Mouse (Mus musculus): Measurements from ENCODE around the gene Zkscan14. TPM values are rescaled to one million over a fixed set of nuclear protein-coding genes. Genes with fewer than 3 reads are reported as not detected.
"Not testable (repeated sequence)": the region's sequence is repeated elsewhere in the genome, so short reads cannot be mapped to it uniquely, and the experiment has no call there.

Gene Zkscan14
- 8.0 and 9.0 TPM in 2 replicates for polyA plus RNA-seq (2016; fragmentation: Nextera tagmentation; extraction: Ambion mirVana)

- Histone ChIP-seq H3K4me1 (peaks cover 32% of the 10 kb centered on the region), H3K9ac (peak within 1 kb of the TSS; percentile 70), H3K9me3 (no peaks in the 10 kb centered on the region), H3K27me3 (no peaks in the 10 kb centered on the region), H3K4me2 (peak within 1 kb of the TSS; percentile 97), H3K27ac (peak within 1 kb of the TSS; percentile 50), H3K4me3 (replicated peaks) (peak within 1 kb of the TSS; percentile 77), H3K36me3 (replicated peaks) (no peaks in the 10 kb centered on the region)
- 2% methylated on average over 37 of the region's 37 CpGs for WGBS
- peak; percentile 15 for ATAC-seq (ENCODE audit: low FRiP score)
Observed at GRCm38 (mm10) chr5:145201321-145201991, at the start of gene Zkscan14. Gene Zkscan14 (minus strand): TSS chr5:145201868.

- ATAC-seq (ENCODE audit: low FRiP score) = no peak
- no peaks in the 10 kb centered on the region for H3K9me3 ChIP-seq
- no peak overlapping the region for H3K9ac ChIP-seq
- H3K27ac ChIP-seq = no peak overlapping the region
- H3K4me1 ChIP-seq = no peaks in the 10 kb centered on the region
- H3K4me2 ChIP-seq = no peak overlapping the region
- H3K36me3 ChIP-seq (replicated peaks) = peaks cover 60% of the 10 kb centered on the region
- no peak overlapping the region for H3K4me3 ChIP-seq (replicated peaks)
- WGBS = 98% methylated on average over 3 of the region's 3 CpGs
- no peaks in the 10 kb centered on the region for H3K27me3 ChIP-seq
Observed at GRCm38 (mm10) chr5:145249520-145249919, 47.9 kb upstream of the Zkscan14 start.

- no peaks in the 10 kb centered on the region for H3K9me3 ChIP-seq
- ATAC-seq (ENCODE audit: low FRiP score) = no peak
- no peak overlapping the region for H3K27ac ChIP-seq
- no peaks in the 10 kb centered on the region for H3K27me3 ChIP-seq
- no peak overlapping the region for H3K4me3 ChIP-seq (replicated peaks)
- peaks cover 21% of the 10 kb centered on the region for H3K4me1 ChIP-seq
- H3K36me3 ChIP-seq (replicated peaks) = peaks cover 50% of the 10 kb centered on the region
- no peak overlapping the region for H3K4me2 ChIP-seq
- no peak overlapping the region for H3K9ac ChIP-seq
Observed at GRCm38 (mm10) chr5:145234636-145235035, 33.0 kb upstream of the Zkscan14 start.

GRCm38 (mm10) chr5:145231893-145232411 is 30.3 kb upstream of the Zkscan14 start:
- peak; percentile 71 for ATAC-seq (ENCODE audit: low FRiP score)
- Histone ChIP-seq H3K4me3 (replicated peaks) (peak overlapping the region; percentile 99), H3K9me3 (no peaks in the 10 kb centered on the region), H3K36me3 (replicated peaks) (peaks cover 33% of the 10 kb centered on the region), H3K27me3 (0 out of 2 replicates have a peak, but pooled peaks cover 3% of the 10 kb centered on the region), H3K27ac (peak overlapping the region; percentile 85), H3K9ac (peak overlapping the region; percentile 98), H3K4me1 (peaks cover 21% of the 10 kb centered on the region), H3K4me2 (peak overlapping the region; percentile 73)
- WGBS = 0% methylated on average over 36 of the region's 49 CpGs

DNA sequence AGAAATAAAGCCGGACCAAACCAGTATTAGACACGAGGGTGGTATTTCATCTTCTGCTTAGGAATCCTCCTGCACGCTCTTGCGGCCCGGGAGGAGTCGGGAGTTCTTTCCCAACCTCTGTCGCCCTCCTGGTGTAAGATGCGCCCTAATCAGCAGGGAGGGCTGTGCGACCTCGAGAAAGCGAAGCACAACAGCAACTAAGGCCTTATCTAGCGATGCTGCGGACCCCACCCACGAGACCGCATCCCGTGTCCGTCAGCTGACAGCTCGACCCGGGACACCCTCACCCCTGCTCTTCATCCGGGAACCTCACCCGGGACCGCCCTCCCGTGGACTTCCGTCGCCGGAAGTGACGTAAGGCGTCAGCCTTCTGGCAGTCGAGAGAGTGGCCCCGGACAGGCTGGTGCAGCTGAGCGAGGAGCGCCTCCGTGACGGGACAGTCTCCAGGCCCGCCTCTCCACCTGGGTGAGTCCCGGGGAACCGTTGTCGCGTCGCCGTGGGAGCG is 29.8 kb upstream of the Zkscan14 start, which contains the start of gene Zfp655:
Zfp655 (plus strand) TSS at position 349 of the 505 bp plus-strand sequence.
- peaks cover 31% of the 10 kb centered on the region for H3K36me3 ChIP-seq (replicated peaks)
- H3K4me1 ChIP-seq = peaks cover 21% of the 10 kb centered on the region
- H3K4me2 ChIP-seq = peak within 1 kb of the TSS; percentile 73
- WGBS = under 1% methylated on average over 42 of the region's 42 CpGs
- peak within 1 kb of the TSS; percentile 99 for H3K4me3 ChIP-seq (replicated peaks)
- 0 out of 2 replicates have a peak, but pooled peaks cover 3% of the 10 kb centered on the region for H3K27me3 ChIP-seq
- H3K9ac ChIP-seq = peak within 1 kb of the TSS; percentile 98
- peak; percentile 98 for ATAC-seq (ENCODE audit: low FRiP score)
- H3K27ac ChIP-seq = peak within 1 kb of the TSS; percentile 85
- H3K9me3 ChIP-seq = no peaks in the 10 kb centered on the region

- WGBS = 87% methylated on average over 4 of the region's 4 CpGs
- no peak for ATAC-seq (ENCODE audit: low FRiP score)
- 0 out of 2 replicates have a peak, but pooled peaks cover 3% of the 10 kb centered on the region for H3K27me3 ChIP-seq
- no peak overlapping the region for H3K27ac ChIP-seq
- H3K9ac ChIP-seq = 0 out of 2 replicates have a peak overlapping the region, but pooled peaks have one; percentile 98
- H3K4me1 ChIP-seq = peaks cover 21% of the 10 kb centered on the region
- peak overlapping the region; percentile 99 for H3K4me3 ChIP-seq (replicated peaks)
- H3K4me2 ChIP-seq = peak overlapping the region; percentile 73
- H3K9me3 ChIP-seq = no peaks in the 10 kb centered on the region
- peaks cover 24% of the 10 kb centered on the region for H3K36me3 ChIP-seq (replicated peaks)
Observed at GRCm38 (mm10) chr5:145230641-145231040, 29.0 kb upstream of the Zkscan14 start.

DNA sequence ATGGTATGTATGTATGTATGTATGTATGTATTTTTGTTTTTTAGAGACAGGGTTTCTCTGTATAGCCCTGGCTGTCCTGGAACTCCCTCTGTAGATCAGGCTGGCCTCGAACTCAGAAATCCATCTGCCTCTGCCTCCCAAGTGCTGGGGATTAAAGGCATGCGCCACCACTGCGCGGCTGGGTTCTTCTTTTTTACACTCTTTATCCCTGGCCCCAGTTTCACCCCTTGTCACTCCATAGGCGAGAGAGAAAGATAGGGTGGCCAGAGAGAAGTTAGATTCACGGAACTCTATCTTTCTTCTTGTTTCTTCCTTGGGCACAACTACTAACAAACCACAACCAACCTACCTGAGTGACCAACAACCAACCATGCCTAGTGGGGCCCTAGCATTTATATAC is 27.6 kb upstream of the Zkscan14 start:
- 75% methylated on average over 6 of the region's 6 CpGs for WGBS
- ATAC-seq (ENCODE audit: low FRiP score); H3K27ac ChIP-seq; H3K4me3 ChIP-seq (replicated peaks); H3K4me2 ChIP-seq; H3K9me3 ChIP-seq; H3K9ac ChIP-seq; H3K27me3 ChIP-seq: not testable (repeated sequence)
- Histone ChIP-seq H3K4me1 (peaks cover 21% of the 10 kb centered on the region), H3K36me3 (replicated peaks) (peaks cover 11% of the 10 kb centered on the region)

GRCm38 (mm10) chr5:145226453-145226852 is 24.8 kb upstream of the Zkscan14 start:
- Histone ChIP-seq H3K27me3 (0 out of 2 replicates have a peak, but pooled peaks cover 3% of the 10 kb centered on the region), H3K9ac (no peak overlapping the region), H3K9me3 (no peaks in the 10 kb centered on the region), H3K4me3 (replicated peaks) (no peak overlapping the region), H3K27ac (no peak overlapping the region), H3K4me1 (peaks cover 6% of the 10 kb centered on the region), H3K36me3 (replicated peaks) (peaks cover 18% of the 10 kb centered on the region), H3K4me2 (no peak overlapping the region)
- no peak for ATAC-seq (ENCODE audit: low FRiP score)
- WGBS = 60% methylated on average over 2 of the region's 2 CpGs

GRCm38 (mm10) chr5:145223395-145223794 is 21.7 kb upstream of the Zkscan14 start:
- H3K4me2 ChIP-seq = no peak overlapping the region
- 87% methylated on average over 12 of the region's 12 CpGs for WGBS
- H3K27me3 ChIP-seq = no peaks in the 10 kb centered on the region
- peaks cover 47% of the 10 kb centered on the region for H3K36me3 ChIP-seq (replicated peaks)
- no peaks in the 10 kb centered on the region for H3K9me3 ChIP-seq
- H3K4me1 ChIP-seq = no peaks in the 10 kb centered on the region
- ATAC-seq (ENCODE audit: low FRiP score) = no peak
- no peak overlapping the region for H3K4me3 ChIP-seq (replicated peaks)
- H3K27ac ChIP-seq = no peak overlapping the region
- no peak overlapping the region for H3K9ac ChIP-seq

DNA sequence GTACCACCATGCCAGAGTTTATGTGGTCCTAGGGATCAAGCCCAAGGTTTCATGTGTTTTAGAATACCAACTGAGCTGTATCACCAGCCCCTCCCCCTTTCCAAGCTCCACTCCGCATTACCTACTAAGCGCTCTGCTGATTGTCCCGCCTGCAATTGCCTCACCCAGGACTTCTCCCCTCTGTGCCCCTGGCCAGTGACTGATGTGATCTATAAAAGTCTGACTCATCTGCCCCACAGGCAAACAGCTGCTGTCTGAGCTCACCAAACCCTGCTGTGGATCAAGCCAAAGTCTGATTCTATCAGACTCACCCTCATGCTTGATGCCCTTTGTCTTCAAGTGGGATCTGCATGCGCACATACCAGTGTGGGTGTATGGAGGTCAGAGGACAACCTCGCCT is 21.2 kb upstream of the Zkscan14 start:
- H3K36me3 ChIP-seq (replicated peaks) = peaks cover 51% of the 10 kb centered on the region
- no peak overlapping the region for H3K9ac ChIP-seq
- ATAC-seq (ENCODE audit: low FRiP score) = no peak
- no peaks in the 10 kb centered on the region for H3K9me3 ChIP-seq
- 91% methylated on average over 5 of the region's 5 CpGs for WGBS
- H3K27me3 ChIP-seq = no peaks in the 10 kb centered on the region
- no peak overlapping the region for H3K4me3 ChIP-seq (replicated peaks)
- no peak overlapping the region for H3K27ac ChIP-seq
- H3K4me1 ChIP-seq = no peaks in the 10 kb centered on the region
- no peak overlapping the region for H3K4me2 ChIP-seq

DNA sequence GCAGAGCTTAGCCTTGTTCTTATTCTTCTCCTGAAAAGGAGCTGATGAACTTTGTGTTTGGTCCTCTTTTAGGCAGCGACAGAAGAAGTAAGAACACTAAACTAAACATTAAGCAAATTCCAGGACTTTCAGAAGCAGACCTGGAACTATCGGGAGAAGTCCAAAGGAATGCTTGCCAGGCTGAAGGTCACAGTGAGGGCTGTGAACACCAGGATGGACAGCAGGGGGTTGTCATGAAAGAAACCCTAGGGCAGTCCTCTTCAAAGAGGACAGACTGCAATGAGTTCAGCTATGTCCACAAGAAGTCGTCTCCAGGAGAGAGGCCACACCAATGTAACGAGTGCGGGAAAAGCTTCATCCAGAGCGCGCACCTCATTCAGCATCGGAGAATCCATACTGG is 18.3 kb upstream of the Zkscan14 start:
- Histone ChIP-seq H3K27ac (no peak overlapping the region), H3K4me2 (no peak overlapping the region), H3K9ac (no peak overlapping the region), H3K9me3 (no peaks in the 10 kb centered on the region), H3K4me3 (replicated peaks) (no peak overlapping the region), H3K36me3 (replicated peaks) (peaks cover 51% of the 10 kb centered on the region), H3K4me1 (no peaks in the 10 kb centered on the region), H3K27me3 (no peaks in the 10 kb centered on the region)
- ATAC-seq (ENCODE audit: low FRiP score) = no peak
- 92% methylated on average over 8 of the region's 8 CpGs for WGBS

- Histone ChIP-seq H3K4me2 (no peak overlapping the region), H3K27me3 (no peaks in the 10 kb centered on the region), H3K4me3 (replicated peaks) (no peak overlapping the region), H3K9me3 (no peaks in the 10 kb centered on the region), H3K9ac (no peak overlapping the region), H3K27ac (no peak overlapping the region), H3K4me1 (no peaks in the 10 kb centered on the region), H3K36me3 (replicated peaks) (peaks cover 62% of the 10 kb centered on the region)
- WGBS = 95% methylated on average over 20 of the region's 20 CpGs
- no peak for ATAC-seq (ENCODE audit: low FRiP score)
Observed at GRCm38 (mm10) chr5:145218671-145219070, 17.0 kb upstream of the Zkscan14 start.

Data from forebrain, embryonic 12.5 days (tissue).